Mouse (Mus musculus) stomach, embryonic 16.5 days (tissue): ENCODE measurements around the gene Pex1. TPM values are rescaled to one million over a fixed set of nuclear protein-coding genes. Genes with fewer than 3 reads are reported as not detected.
"Not testable (repeated sequence)": the region's sequence is repeated elsewhere in the genome, so short reads cannot be mapped to it uniquely, and the experiment has no call there.

Experiments
- ATAC-seq: fragments of 200-750 bp; cut with Nextera tagmentation; 2 replicates; pipeline ENCODE4 v1.8.0; 2017; ENCODE audit warnings: moderate number of reproducible peaks, moderate TSS enrichment; ENCODE audit not compliant: insufficient read depth, low FRiP score
- H3K27ac ChIP-seq: fragments of 300-500 bp; sonication (generic); 2 replicates; pipeline ENCODE4 v1.5.1; 2014; ENCODE audit warnings: low read length
- H3K27me3 ChIP-seq: fragments of 300-500 bp; sonication (generic); 2 replicates; pipeline ENCODE4 v1.6.1; 2014; ENCODE audit warnings: low read length, control low read depth, mixed read lengths; ENCODE audit not compliant: control insufficient read depth, insufficient read depth
- H3K36me3 ChIP-seq: fragments of 300-500 bp; sonication (generic); 2 replicates; pipeline ENCODE4 v1.6.1; 2014; ENCODE audit warnings: low read length; ENCODE audit not compliant: control insufficient read depth, insufficient read depth
- H3K4me1 ChIP-seq: fragments of 300-500 bp; sonication (generic); 2 replicates; pipeline ENCODE4 v1.6.1; 2014; ENCODE audit warnings: low read length, control low read depth, mixed read lengths; ENCODE audit not compliant: control insufficient read depth, insufficient read depth
- H3K4me2 ChIP-seq: fragments of 300-500 bp; sonication (generic); 2 replicates; pipeline ENCODE4 v1.6.1; 2014; ENCODE audit warnings: low read depth, low read length, mixed read lengths
- H3K4me3 ChIP-seq: fragments of 300-500 bp; sonication (generic); replicated peaks from 2 replicates; pipeline ENCODE4 v1.5.1; 2014; ENCODE audit warnings: mild to moderate bottlenecking, low read length
- H3K9ac ChIP-seq: fragments of 300-500 bp; sonication (generic); 2 replicates; pipeline ENCODE4 v1.6.1; 2014; ENCODE audit warnings: low read length
- H3K9me3 ChIP-seq: fragments of 300-500 bp; sonication (generic); replicated peaks from 2 replicates; pipeline ENCODE4 v1.6.1; 2016; ENCODE audit warnings: low read length, control low read depth; ENCODE audit not compliant: control insufficient read depth
- WGBS: fragments of 180-500 bp; shearing (Covaris S2); extraction: QIAGEN DNeasy Blood & Tissue Kit; methylation state at CpG from one replicate; pipeline ENCODE4 v1.1.7; 2014; 5-methylcytosine and 5-hydroxymethylcytosine counted together
- polyA plus RNA-seq: library from polyadenylated mRNA; unstranded; fragments of >200 nt; fragmentation: Nextera tagmentation; extraction: Ambion mirVana; gene quantifications from 2 replicates; pipeline ENCODE4 v1.2.1, GENCODE M21; 2015

Pex1 gene
- polyA plus RNA-seq, 1 experiment from 2014 or later: 16.1 TPM

DNA sequence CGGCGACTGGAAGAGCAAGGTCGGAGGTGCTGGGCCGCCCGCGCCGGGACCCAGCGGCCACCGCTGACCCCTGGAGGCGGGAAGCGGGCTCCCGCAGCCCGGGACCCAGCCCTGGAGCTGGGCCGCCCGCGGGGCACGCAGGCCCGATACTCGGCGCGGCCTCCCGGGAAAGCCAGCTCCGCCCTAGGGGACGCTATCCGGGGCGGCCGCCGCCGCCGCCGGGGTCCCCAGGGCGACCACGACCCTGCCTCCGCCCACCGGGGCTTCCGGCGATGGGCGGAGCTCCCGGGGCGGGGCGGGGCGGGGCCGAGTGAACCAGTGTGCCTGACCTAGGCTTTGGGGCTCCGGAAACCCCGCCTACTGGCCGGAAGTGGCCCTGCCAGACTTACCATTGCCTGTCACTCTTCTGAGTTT is 51.8 kb downstream of the Pex1 start:
- 0% methylated on average over 38 of the region's 46 CpGs for WGBS
- H3K4me2 ChIP-seq: peak overlapping the region; percentile 77
- H3K4me1 ChIP-seq: peaks cover 8% of the 10 kb centered on the region; the same call in 1 of the 2 replicates
- peaks cover 8% of the 10 kb centered on the region; the same call in 1 of the 2 replicates for H3K36me3 ChIP-seq
- H3K9ac ChIP-seq: peak overlapping the region; percentile 93
- H3K9me3 ChIP-seq: no peaks in the 10 kb centered on the region
- peak overlapping the region; percentile 89 for H3K4me3 ChIP-seq
- H3K27ac ChIP-seq: peak overlapping the region; percentile 94
- no peaks in the 10 kb centered on the region for H3K27me3 ChIP-seq
- peak; percentile 96 for ATAC-seq

DNA sequence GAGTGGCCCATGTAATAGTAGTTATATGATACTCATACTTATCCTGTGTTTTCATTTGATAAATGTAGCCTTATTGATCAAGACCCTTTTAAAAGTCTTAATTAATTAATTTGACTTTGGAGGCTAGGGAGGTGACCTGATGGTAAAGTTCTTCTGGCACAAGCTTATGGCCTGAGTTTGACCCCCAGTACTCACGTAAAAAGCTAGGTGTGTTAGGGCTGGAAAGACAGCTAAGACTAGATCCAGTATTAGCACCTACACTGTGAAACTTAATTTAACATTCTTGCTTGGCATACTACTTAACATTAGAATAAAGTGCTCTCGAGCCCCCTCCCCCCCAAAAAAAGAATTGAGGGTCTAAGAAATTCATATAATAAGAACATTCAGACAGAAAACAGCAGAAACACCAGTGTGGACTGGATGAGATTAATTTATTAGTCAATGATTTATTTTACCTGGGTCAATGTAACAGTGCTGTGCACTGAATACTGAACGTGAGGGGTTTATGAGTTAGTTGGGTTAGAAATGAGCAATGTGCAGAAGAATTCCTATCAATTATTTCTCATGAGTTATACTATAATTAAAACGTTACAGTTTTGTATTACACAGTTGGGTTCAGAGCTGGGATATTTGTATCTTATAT is 52.5 kb downstream of the Pex1 start:
- Histone ChIP-seq H3K4me3 (peak overlapping the region; percentile 14; the same call in 1 of the 2 replicates), H3K9ac (no peak overlapping the region), H3K27me3 (no peaks in the 10 kb centered on the region), H3K9me3 (no peaks in the 10 kb centered on the region), H3K4me2 (peak overlapping the region; percentile 77), H3K36me3 (peaks cover 5% of the 10 kb centered on the region; the same call in 1 of the 2 replicates), H3K4me1 (peaks cover 8% of the 10 kb centered on the region; the same call in 1 of the 2 replicates), H3K27ac (no peak overlapping the region)
- 45% methylated on average over 4 of the region's 4 CpGs for WGBS
- ATAC-seq: no peak

DNA sequence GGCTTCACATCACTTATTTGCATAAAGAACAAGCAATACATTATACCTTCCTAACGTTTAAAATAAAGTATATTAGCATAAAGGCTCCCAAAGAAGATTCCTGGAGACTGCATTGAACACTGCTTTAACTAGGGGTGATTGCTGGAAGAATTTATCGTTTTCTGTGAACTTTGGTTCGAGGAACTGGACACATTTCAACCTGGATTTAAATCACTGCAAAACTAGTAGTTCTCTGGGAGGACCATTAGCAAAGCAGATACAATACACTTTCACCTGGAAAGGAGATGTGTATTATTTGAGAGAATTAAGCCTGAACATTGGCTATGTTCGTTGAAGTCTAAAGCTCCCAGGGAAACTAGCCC is 53.0 kb downstream of the Pex1 start:
- no peak for ATAC-seq
- Histone ChIP-seq H3K27ac (no peak overlapping the region), H3K4me2 (no peak overlapping the region), H3K9me3 (no peaks in the 10 kb centered on the region), H3K4me1 (peaks cover 8% of the 10 kb centered on the region; the same call in 1 of the 2 replicates), H3K27me3 (no peaks in the 10 kb centered on the region), H3K36me3 (0 out of 2 replicates have a peak, but pooled peaks cover 4% of the 10 kb centered on the region), H3K9ac (no peak overlapping the region), H3K4me3 (no peak overlapping the region)
- WGBS: 70% methylated on average over 4 of the region's 4 CpGs

GRCm38 (mm10) chr5:3650881-3651280 is 55.0 kb downstream of the Pex1 start, which contains the start of gene Tmbim7:
Tmbim7 (plus strand) TSS chr5:3651181.
- H3K27me3 ChIP-seq: no peaks in the 10 kb centered on the region
- no peak within 1 kb of the TSS for H3K27ac ChIP-seq
- H3K9me3 ChIP-seq: no peaks in the 10 kb centered on the region
- no peak within 1 kb of the TSS for H3K4me3 ChIP-seq
- no peak within 1 kb of the TSS for H3K4me2 ChIP-seq
- H3K9ac ChIP-seq: no peak within 1 kb of the TSS
- H3K4me1 ChIP-seq: peaks cover 2% of the 10 kb centered on the region; the same call in 1 of the 2 replicates
- WGBS: 71% methylated on average over 6 of the region's 6 CpGs
- H3K36me3 ChIP-seq: no peaks in the 10 kb centered on the region
- no peak for ATAC-seq

- no peak overlapping the region for H3K27ac ChIP-seq
- H3K4me2 ChIP-seq: no peak overlapping the region
- no peaks in the 10 kb centered on the region for H3K27me3 ChIP-seq
- 85% methylated on average over 5 of the region's 5 CpGs for WGBS
- H3K4me1 ChIP-seq: peaks cover under 1% of the 10 kb centered on the region; the same call in 1 of the 2 replicates
- H3K9ac ChIP-seq: no peak overlapping the region
- no peak for ATAC-seq
- H3K9me3 ChIP-seq: no peaks in the 10 kb centered on the region
- no peak overlapping the region for H3K4me3 ChIP-seq
- H3K36me3 ChIP-seq: no peaks in the 10 kb centered on the region
Observed at GRCm38 (mm10) chr5:3651621-3652020, 55.8 kb downstream of the Pex1 start.

DNA sequence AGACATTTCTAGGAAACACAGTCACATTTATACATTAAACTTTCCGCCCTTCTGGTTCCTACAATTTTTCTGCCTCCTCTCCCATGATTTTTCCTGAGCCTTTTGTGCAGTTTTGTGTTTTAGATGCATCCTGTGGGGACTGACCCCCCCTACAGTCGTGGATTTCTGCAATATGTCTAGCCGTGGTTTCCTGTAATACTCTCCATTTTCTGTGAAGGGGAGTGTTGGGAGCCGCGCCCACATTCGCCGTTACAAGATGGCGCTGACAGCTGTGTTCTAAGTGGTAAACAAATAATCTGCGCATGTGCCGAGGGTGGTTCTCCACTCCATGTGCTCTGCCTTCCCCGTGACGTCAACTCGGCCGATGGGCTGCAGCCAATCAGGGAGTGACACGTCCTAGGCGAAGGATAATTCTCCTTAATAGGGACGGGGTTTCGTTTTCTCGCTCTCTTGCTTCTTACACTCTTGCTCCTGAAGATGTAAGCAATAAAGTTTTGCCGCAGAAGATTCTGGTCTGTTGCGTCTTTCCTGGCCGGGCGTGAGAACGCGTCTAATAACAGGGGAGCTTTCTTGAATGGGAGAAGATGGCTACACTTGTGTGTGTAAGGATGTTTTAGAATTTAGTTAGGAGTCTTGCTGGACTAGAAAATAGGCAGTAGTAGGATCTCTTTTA is 57.2 kb downstream of the Pex1 start:
- not testable (repeated sequence) for H3K27ac ChIP-seq, H3K9me3 ChIP-seq, H3K9ac ChIP-seq, ATAC-seq, H3K4me1 ChIP-seq, H3K36me3 ChIP-seq, H3K4me3 ChIP-seq, H3K4me2 ChIP-seq, H3K27me3 ChIP-seq
- WGBS: 90% methylated on average over 14 of the region's 25 CpGs

GRCm38 (mm10) chr5:3653801-3654200 is 57.9 kb downstream of the Pex1 start:
- WGBS: 81% methylated on average over 4 of the region's 4 CpGs
- no peak overlapping the region for H3K9ac ChIP-seq
- H3K27me3 ChIP-seq: no peaks in the 10 kb centered on the region
- H3K4me2 ChIP-seq: no peak overlapping the region
- no peaks in the 10 kb centered on the region for H3K9me3 ChIP-seq
- no peak overlapping the region for H3K27ac ChIP-seq
- no peaks in the 10 kb centered on the region for H3K36me3 ChIP-seq
- no peaks in the 10 kb centered on the region for H3K4me1 ChIP-seq
- ATAC-seq: no peak
- H3K4me3 ChIP-seq: no peak overlapping the region

- Histone ChIP-seq H3K36me3 (no peaks in the 10 kb centered on the region), H3K27ac (no peak within 1 kb of the TSS), H3K27me3 (no peaks in the 10 kb centered on the region), H3K9me3 (no peaks in the 10 kb centered on the region), H3K4me2 (no peak within 1 kb of the TSS), H3K9ac (no peak within 1 kb of the TSS), H3K4me3 (no peak within 1 kb of the TSS), H3K4me1 (no peaks in the 10 kb centered on the region)
- no peak for ATAC-seq
- 72% methylated on average over 5 of the region's 5 CpGs for WGBS
Observed at GRCm38 (mm10) chr5:3657085-3657484, 61.2 kb downstream of the Pex1 start, which contains the start of gene Gatad1. Gatad1 (minus strand) TSS chr5:3657185.

- no peak overlapping the region for H3K4me3 ChIP-seq
- H3K27me3 ChIP-seq: no peaks in the 10 kb centered on the region
- no peak overlapping the region for H3K27ac ChIP-seq
- H3K4me2 ChIP-seq: no peak overlapping the region
- 88% methylated on average over 2 of the region's 2 CpGs for WGBS
- no peaks in the 10 kb centered on the region for H3K36me3 ChIP-seq
- no peak for ATAC-seq
- no peaks in the 10 kb centered on the region for H3K4me1 ChIP-seq
- H3K9me3 ChIP-seq: no peaks in the 10 kb centered on the region
- no peak overlapping the region for H3K9ac ChIP-seq
Observed at GRCm38 (mm10) chr5:3665225-3665624, 69.4 kb downstream of the Pex1 start.
